Mouse (Mus musculus) midbrain, embryonic 10.5 days (tissue): ENCODE results near the gene Gm13271. TPM values are rescaled to one million over a fixed set of nuclear protein-coding genes. Genes with fewer than 3 reads are reported as not detected.

ENCODE experiments used
- polyA plus RNA-seq: library from polyadenylated mRNA; unstranded; fragments of >200 nt; fragmentation: Nextera tagmentation; extraction: Ambion mirVana; gene quantifications from 2 replicates; pipeline ENCODE4 v1.2.1, GENCODE M21; 2016

Gene Gm13271
- polyA plus RNA-seq, 1 experiment from 2014 or later: not detected

Other genes with a start within 250 kb of the Gm13271 start
- not detected in 2 replicates for gene Ifnb1, start 232.1 kb upstream of the Gm13271 start, polyA plus RNA-seq
- gene Ifna15, start 196.6 kb upstream of the Gm13271 start, polyA plus RNA-seq: not detected in 2 replicates
- gene Ifna14, start 183.1 kb upstream of the Gm13271 start, polyA plus RNA-seq: not detected in 2 replicates
- gene Ifna9, start 162.5 kb upstream of the Gm13271 start, polyA plus RNA-seq: not detected in 2 replicates
- not detected in 2 replicates for gene Ifna12, start 151.5 kb upstream of the Gm13271 start, polyA plus RNA-seq
- gene C87499, start 120.5 kb upstream of the Gm13271 start, polyA plus RNA-seq: not detected in 2 replicates
- gene Ifna13, start 110.4 kb upstream of the Gm13271 start, polyA plus RNA-seq: not detected in 2 replicates
- not detected in 2 replicates for gene Ifna16, start 77.9 kb upstream of the Gm13271 start, polyA plus RNA-seq
- not detected in 2 replicates for gene Ifna2, start 71.0 kb upstream of the Gm13271 start, polyA plus RNA-seq
- gene Ifnab, start 63.5 kb upstream of the Gm13271 start, polyA plus RNA-seq: not detected in 2 replicates
- 0.80 and 1.1 TPM in 2 replicates for gene Gm26566, start 33.1 kb upstream of the Gm13271 start, polyA plus RNA-seq
- 95.6 and 111 TPM in 2 replicates for gene Klhl9, start 32.4 kb upstream of the Gm13271 start, polyA plus RNA-seq
- 0.19 and 0.32 TPM in 2 replicates for gene Gm13283, start 5.3 kb downstream of the Gm13271 start, polyA plus RNA-seq
- 0.29 TPM in 1 of 2 replicates, not detected in the other for gene Gm13290, start 19.0 kb downstream of the Gm13271 start, polyA plus RNA-seq
- gene Gm13289, start 22.1 kb downstream of the Gm13271 start, polyA plus RNA-seq: not detected in 2 replicates
- not detected in 2 replicates for gene Gm13272, start 25.0 kb downstream of the Gm13271 start, polyA plus RNA-seq
- 0.51 TPM in 1 of 2 replicates, not detected in the other for gene Ifnz, start 27.3 kb downstream of the Gm13271 start, polyA plus RNA-seq
- not detected in 2 replicates for gene Gm13276, start 30.8 kb downstream of the Gm13271 start, polyA plus RNA-seq
- not detected in 2 replicates for gene Gm13277, start 33.8 kb downstream of the Gm13271 start, polyA plus RNA-seq
- not detected in 2 replicates for gene Gm13278, start 36.7 kb downstream of the Gm13271 start, polyA plus RNA-seq
- 0.34 TPM in 1 of 2 replicates, not detected in the other for gene Gm13275, start 39.6 kb downstream of the Gm13271 start, polyA plus RNA-seq
- not detected in 2 replicates for gene Gm13279, start 42.5 kb downstream of the Gm13271 start, polyA plus RNA-seq
- 0.62 TPM in 1 of 2 replicates, not detected in the other for gene Gm13285, start 44.8 kb downstream of the Gm13271 start, polyA plus RNA-seq
- gene Gm13287, start 48.4 kb downstream of the Gm13271 start, polyA plus RNA-seq: not detected in 2 replicates
- 0.09 TPM in 1 of 2 replicates, not detected in the other for gene Gm13288, start 50.7 kb downstream of the Gm13271 start, polyA plus RNA-seq
- not detected in 2 replicates for gene Ifna7, start 61.4 kb downstream of the Gm13271 start, polyA plus RNA-seq
- not detected in 2 replicates for gene Ifna11, start 65.1 kb downstream of the Gm13271 start, polyA plus RNA-seq
- gene Ifna6, start 72.5 kb downstream of the Gm13271 start, polyA plus RNA-seq: not detected in 2 replicates
- gene Ifna5, start 80.7 kb downstream of the Gm13271 start, polyA plus RNA-seq: not detected in 2 replicates
- not detected in 2 replicates for gene Ifna4, start 87.0 kb downstream of the Gm13271 start, polyA plus RNA-seq
- not detected in 2 replicates for gene Ifna1, start 95.2 kb downstream of the Gm13271 start, polyA plus RNA-seq
- gene Ifne, start 125.3 kb downstream of the Gm13271 start, polyA plus RNA-seq: not detected in 2 replicates